Comparison of ENCODE assay signal across 20 mouse cellular contexts in the genomic region with DNA sequence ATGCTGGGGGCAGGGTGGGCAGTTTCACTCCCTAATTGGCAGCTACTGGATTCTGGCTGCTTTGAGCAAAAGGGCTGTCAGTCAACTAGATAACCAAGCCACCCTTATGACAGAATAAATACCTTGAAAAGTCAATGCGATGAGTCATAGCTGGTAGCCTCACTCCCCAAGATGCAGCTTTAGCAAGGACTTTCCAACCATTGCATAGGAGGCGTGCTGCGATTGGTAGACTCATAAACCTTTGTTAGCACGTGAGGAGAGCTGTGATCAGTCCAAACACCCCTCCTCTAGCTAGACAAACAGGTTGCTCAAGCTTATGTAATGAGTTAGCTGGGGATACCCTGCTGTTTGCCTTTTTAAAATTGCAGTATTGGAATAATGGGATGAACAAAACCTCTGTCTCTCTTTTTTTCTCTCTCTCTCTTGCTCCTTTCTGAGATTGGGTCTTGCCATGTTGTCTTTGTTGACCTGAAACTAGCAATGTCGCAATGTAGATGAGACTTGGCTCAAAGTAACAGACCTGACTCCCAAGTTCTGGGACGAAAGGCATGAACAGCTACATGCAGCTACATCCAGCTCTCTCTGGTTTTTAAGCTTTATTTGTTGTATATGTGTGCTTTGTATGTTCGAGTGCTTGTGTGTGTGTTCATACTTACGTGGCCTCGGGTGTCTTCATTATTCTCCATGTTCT. TPM values are rescaled to one million over a fixed set of nuclear protein-coding genes. Genes with fewer than 3 reads are reported as not detected.
A peak's percentile ranks its signal among the peaks of the same experiment; 100 is the strongest.
DNase-seq lines count a peak whose midpoint lies in the region; ATAC-seq lines count a peak whose summit lies in the region.
"Had no signal": no experiment of that assay in that cellular context is flagged by ENCODE, and none has a peak within 500 bp of the region (broad histone marks: within the 10 kb centered on the region; RNA-seq: fewer than 3 reads in every experiment).

No protein-coding gene starts in this region.

- H3K27ac ChIP-seq in intestine, embryonic 16.5 days (ENCODE audit: low read length), result no peak overlapping the region
- H3K27ac ChIP-seq: heart, embryonic 13.5 days; hindbrain, embryonic 10.5 days; left cerebral cortex, adult 2 months; limb, embryonic 13.5 days had no signal

- no peak overlapping the region for H3K4me3 ChIP-seq in intestine, embryonic 16.5 days (ENCODE audit: low read length)
- H3K4me3 ChIP-seq: heart, embryonic 13.5 days; hindbrain, embryonic 10.5 days; left cerebral cortex, adult 2 months; limb, embryonic 13.5 days; megakaryocyte, embryonic 14.5 days had no signal

- no peaks in the 10 kb centered on the region for H3K9me3 ChIP-seq in intestine, embryonic 16.5 days (ENCODE audit: control insufficient read depth, low read length)
- H3K9me3 ChIP-seq: heart, embryonic 13.5 days; hindbrain, embryonic 10.5 days; limb, embryonic 13.5 days had no signal

- no peak overlapping the region for H3K9ac ChIP-seq in intestine, embryonic 16.5 days (ENCODE audit: low read depth, low read length)
- H3K9ac ChIP-seq: heart, embryonic 13.5 days; limb, embryonic 13.5 days had no signal

- peak; percentile 85 for ATAC-seq in intestine, embryonic 16.5 days

- peaks cover 8% of the 10 kb centered on the region for H3K4me1 ChIP-seq in intestine, embryonic 16.5 days (ENCODE audit: control insufficient read depth, insufficient read depth, low read length)
- H3K4me1 ChIP-seq: hindbrain, embryonic 10.5 days; limb, embryonic 13.5 days had no signal

- 68% methylated on average over 9 of the region's 9 CpGs for WGBS in intestine, embryonic 16.5 days

- peak; percentile 17 to 77 for DNase-seq in adrenal gland, adult (ENCODE audit: inconsistent age in 2 of 2, low spot score in 1 of 2)
- DNase-seq in adrenal gland, postnatal 25 days, result no peak
- DNase-seq in lung, postnatal 36 days, result peak; percentile 27
- DNase-seq in lung, postnatal 10 days, result no peak
- peak; percentile 76 for DNase-seq in yolk sac, embryonic 10.5 days (ENCODE audit: low spot score)
- DNase-seq in testis, postnatal 14 days (ENCODE audit: low spot score), result no peak
- DNase-seq in cerebellum, adult 11 months, result no peak
- DNase-seq: cerebellum, adult 9-11 months; gastrocnemius, postnatal 36 days; kidney, adult 18-20 months; thymus, postnatal 14 days had no signal

- H3K4me2 ChIP-seq in intestine, embryonic 16.5 days (ENCODE audit: low read depth, low read length), result no peak overlapping the region
- H3K4me2 ChIP-seq: heart, embryonic 13.5 days; limb, embryonic 13.5 days had no signal

- 0 out of 2 replicates have a peak, but pooled peaks cover 2% of the 10 kb centered on the region for H3K27me3 ChIP-seq in intestine, embryonic 16.5 days (replicated peaks; ENCODE audit: control insufficient read depth, insufficient read depth, low read length)
- H3K27me3 ChIP-seq: limb, embryonic 13.5 days had no signal

- H3K36me3 ChIP-seq in intestine, embryonic 16.5 days (ENCODE audit: control insufficient read depth, insufficient read depth, low read length), result no peaks in the 10 kb centered on the region
- H3K36me3 ChIP-seq: heart, embryonic 13.5 days; hindbrain, embryonic 10.5 days; limb, embryonic 13.5 days had no signal

RNA-seq across cellular contexts. Expression of a gene that starts 2.5 kb away (rescaled TPM):
- total RNA-seq in adrenal gland, postnatal 25 days (2021), result not detected in 2 replicates
- not detected in 2 replicates for polyA plus RNA-seq in intestine, embryonic 16.5 days (2015; fragmentation: Nextera tagmentation; extraction: Ambion mirVana)
- total RNA-seq: gastrocnemius, postnatal 36 days; left cerebral cortex, adult 2 months; monocyte, adult 5-6 weeks had no signal
- polyA plus RNA-seq: heart, embryonic 13.5 days; hindbrain, embryonic 10.5 days; large intestine, adult 2 months; limb, embryonic 13.5 days; neural tube, embryonic 14.5 days had no signal

RNA-seq across cellular contexts. Expression of a gene that starts 16.6 kb away (rescaled TPM):
- not detected in 2 replicates for total RNA-seq in adrenal gland, postnatal 25 days (2021)
- not detected in 2 replicates for polyA plus RNA-seq in intestine, embryonic 16.5 days (2015; fragmentation: Nextera tagmentation; extraction: Ambion mirVana)
- total RNA-seq: monocyte, adult 5-6 weeks had no signal
- polyA plus RNA-seq: heart, embryonic 13.5 days; large intestine, adult 2 months had no signal

RNA-seq across cellular contexts. Expression of a gene that starts 25.0 kb away (rescaled TPM):
- not detected in 2 replicates for total RNA-seq in adrenal gland, postnatal 25 days (2021)
- not detected in 2 replicates for polyA plus RNA-seq in intestine, embryonic 16.5 days (2015; fragmentation: Nextera tagmentation; extraction: Ambion mirVana)
- total RNA-seq: gastrocnemius, postnatal 36 days; left cerebral cortex, adult 2 months; monocyte, adult 5-6 weeks had no signal
- polyA plus RNA-seq: heart, embryonic 13.5 days; hindbrain, embryonic 10.5 days; large intestine, adult 2 months; limb, embryonic 13.5 days; neural tube, embryonic 14.5 days had no signal

Comparison
In these comparisons a context has a peak if more than half of its experiments do, and no peak if none do; other contexts are left out.
1. DNase-seq: peak in adrenal gland, adult (2 of 2), lung, postnatal 36 days (single experiment) and yolk sac, embryonic 10.5 days (single experiment); none in adrenal gland, postnatal 25 days (single experiment), lung, postnatal 10 days (single experiment), testis, postnatal 14 days (single experiment) and cerebellum, adult 11 months (single experiment).